ENCODE assay signal across 9 mouse cellular contexts in genomic region chr10:53461070-53461781, GRCm38 (mm10).
A peak's percentile ranks its signal among the peaks of the same experiment; 100 is the strongest.
DNase-seq lines count a peak whose midpoint lies in the region; ATAC-seq and TF ChIP-seq lines count a peak whose summit lies in the region.
"Had no signal": no experiment of that assay in that cellular context is flagged by ENCODE, and none has a peak within 500 bp of the region (broad histone marks: within the 10 kb centered on the region; RNA-seq: fewer than 3 reads in every experiment).

No protein-coding gene starts in this region.

- peak; percentile 38; the same call in 1 of the 2 replicates for TF ChIP-seq CTCF in gastrocnemius, adult 2 months (IDR thresholded peaks at IDR 0.05)

- intact Hi-C loops in gastrocnemius, adult 2 months (cut with DNase I): loop anchor here (5.0 kb wide), 1 partner anchor 64 kb away; no protein-coding TSS in a partner anchor

- no peaks in the 10 kb centered on the region for H3K27me3 ChIP-seq in midbrain, embryonic 14.5 days (ENCODE audit: control insufficient read depth, insufficient read depth, low read length)
- no peaks in the 10 kb centered on the region for H3K27me3 ChIP-seq in midbrain, embryonic 16.5 days (ENCODE audit: control insufficient read depth, insufficient read depth, low read depth, low read length)
- no peaks in the 10 kb centered on the region for H3K27me3 ChIP-seq in embryonic facial prominence, embryonic 14.5 days (replicated peaks; ENCODE audit: control insufficient read depth, insufficient read depth, low read length)
- no peaks in the 10 kb centered on the region for H3K27me3 ChIP-seq in forebrain, embryonic 12.5 days
- H3K27me3 ChIP-seq in intestine, embryonic 16.5 days (replicated peaks; ENCODE audit: control insufficient read depth, insufficient read depth, low read length): no peaks in the 10 kb centered on the region
- H3K27me3 ChIP-seq: embryonic facial prominence, embryonic 12.5 days had no signal

- no peak overlapping the region for H3K9ac ChIP-seq in midbrain, embryonic 14.5 days (replicated peaks; ENCODE audit: low read length)
- H3K9ac ChIP-seq in midbrain, embryonic 16.5 days (ENCODE audit: low read depth, low read length): no peak overlapping the region
- no peak overlapping the region for H3K9ac ChIP-seq in embryonic facial prominence, embryonic 14.5 days (ENCODE audit: low read depth, low read length)
- no peak overlapping the region for H3K9ac ChIP-seq in forebrain, embryonic 12.5 days
- no peak overlapping the region for H3K9ac ChIP-seq in intestine, embryonic 16.5 days (ENCODE audit: low read depth, low read length)
- H3K9ac ChIP-seq: embryonic facial prominence, embryonic 12.5 days had no signal

- no peaks in the 10 kb centered on the region for H3K36me3 ChIP-seq in midbrain, embryonic 14.5 days (ENCODE audit: control insufficient read depth, insufficient read depth, low read length)
- no peaks in the 10 kb centered on the region for H3K36me3 ChIP-seq in midbrain, embryonic 16.5 days (ENCODE audit: control insufficient read depth, insufficient read depth, low read length)
- no peaks in the 10 kb centered on the region for H3K36me3 ChIP-seq in embryonic facial prominence, embryonic 14.5 days (ENCODE audit: control insufficient read depth, insufficient read depth, low read length)
- H3K36me3 ChIP-seq in forebrain, embryonic 12.5 days (replicated peaks): no peaks in the 10 kb centered on the region
- H3K36me3 ChIP-seq in intestine, embryonic 16.5 days (ENCODE audit: control insufficient read depth, insufficient read depth, low read length): no peaks in the 10 kb centered on the region
- H3K36me3 ChIP-seq: embryonic facial prominence, embryonic 12.5 days had no signal

- DNase-seq in gastrocnemius, adult 2 months: no peak
- DNase-seq in gastrocnemius, adult 18-20 months (ENCODE audit: low spot score): no peak
- DNase-seq in midbrain, embryonic 14.5 days: peak; percentile 14
- peak; percentile 12 for DNase-seq in embryonic facial prominence, embryonic 14.5 days (ENCODE audit: low spot score)
- peak; percentile 46 for DNase-seq in retina, postnatal 1 day

- peak overlapping the region; percentile 87 for H3K27ac ChIP-seq in gastrocnemius, adult 2 months
- no peak overlapping the region for H3K27ac ChIP-seq in midbrain, embryonic 14.5 days (replicated peaks; ENCODE audit: low read depth, low read length)
- H3K27ac ChIP-seq in midbrain, embryonic 16.5 days (ENCODE audit: low read length): no peak overlapping the region
- no peak overlapping the region for H3K27ac ChIP-seq in embryonic facial prominence, embryonic 14.5 days (replicated peaks; ENCODE audit: low read depth, low read length)
- H3K27ac ChIP-seq in forebrain, embryonic 12.5 days: no peak overlapping the region
- H3K27ac ChIP-seq in intestine, embryonic 16.5 days (ENCODE audit: low read length): no peak overlapping the region
- H3K27ac ChIP-seq: embryonic facial prominence, embryonic 12.5 days had no signal

- H3K4me2 ChIP-seq in midbrain, embryonic 14.5 days (ENCODE audit: low read length): no peak overlapping the region
- no peak overlapping the region for H3K4me2 ChIP-seq in midbrain, embryonic 16.5 days (ENCODE audit: low read length)
- H3K4me2 ChIP-seq in embryonic facial prominence, embryonic 14.5 days (ENCODE audit: low read depth, low read length): no peak overlapping the region
- H3K4me2 ChIP-seq in forebrain, embryonic 12.5 days: no peak overlapping the region
- no peak overlapping the region for H3K4me2 ChIP-seq in intestine, embryonic 16.5 days (ENCODE audit: low read depth, low read length)
- H3K4me2 ChIP-seq: embryonic facial prominence, embryonic 12.5 days had no signal

- no peaks in the 10 kb centered on the region for H3K9me3 ChIP-seq in midbrain, embryonic 14.5 days (ENCODE audit: control insufficient read depth, low read length)
- H3K9me3 ChIP-seq in midbrain, embryonic 16.5 days (replicated peaks; ENCODE audit: control insufficient read depth, low read length, poor library complexity, severe bottlenecking): no peaks in the 10 kb centered on the region
- no peaks in the 10 kb centered on the region for H3K9me3 ChIP-seq in embryonic facial prominence, embryonic 14.5 days (ENCODE audit: control insufficient read depth, low read length)
- no peaks in the 10 kb centered on the region for H3K9me3 ChIP-seq in forebrain, embryonic 12.5 days
- no peaks in the 10 kb centered on the region for H3K9me3 ChIP-seq in intestine, embryonic 16.5 days (ENCODE audit: control insufficient read depth, low read length)
- H3K9me3 ChIP-seq: embryonic facial prominence, embryonic 12.5 days had no signal

- WGBS in midbrain, embryonic 14.5 days: 91% methylated on average over 7 of the region's 7 CpGs
- WGBS in midbrain, embryonic 16.5 days: 87% methylated on average over 7 of the region's 7 CpGs
- WGBS in embryonic facial prominence, embryonic 14.5 days: 85% methylated on average over 7 of the region's 7 CpGs
- WGBS in forebrain, embryonic 12.5 days: 89% methylated on average over 7 of the region's 7 CpGs
- WGBS in intestine, embryonic 16.5 days: 76% methylated on average over 7 of the region's 7 CpGs

- no peak overlapping the region for H3K4me3 ChIP-seq in gastrocnemius, adult 2 months
- no peak overlapping the region for H3K4me3 ChIP-seq in midbrain, embryonic 14.5 days (replicated peaks; ENCODE audit: low read depth, low read length)
- H3K4me3 ChIP-seq in midbrain, embryonic 16.5 days (ENCODE audit: low read depth, low read length): no peak overlapping the region
- no peak overlapping the region for H3K4me3 ChIP-seq in embryonic facial prominence, embryonic 14.5 days (ENCODE audit: low read depth, low read length)
- H3K4me3 ChIP-seq in forebrain, embryonic 12.5 days (replicated peaks): no peak overlapping the region
- H3K4me3 ChIP-seq in intestine, embryonic 16.5 days (ENCODE audit: low read length): no peak overlapping the region
- H3K4me3 ChIP-seq: embryonic facial prominence, embryonic 12.5 days had no signal

- H3K4me1 ChIP-seq in midbrain, embryonic 14.5 days (ENCODE audit: control insufficient read depth, insufficient read depth, low read length): 0 out of 2 replicates have a peak, but pooled peaks cover 3% of the 10 kb centered on the region
- peaks cover 12% of the 10 kb centered on the region for H3K4me1 ChIP-seq in midbrain, embryonic 16.5 days (ENCODE audit: control insufficient read depth, insufficient read depth, low read length)
- peaks cover 7% of the 10 kb centered on the region for H3K4me1 ChIP-seq in embryonic facial prominence, embryonic 14.5 days (ENCODE audit: control insufficient read depth, insufficient read depth, low read length)
- peaks cover 12% of the 10 kb centered on the region for H3K4me1 ChIP-seq in forebrain, embryonic 12.5 days
- H3K4me1 ChIP-seq in intestine, embryonic 16.5 days (ENCODE audit: control insufficient read depth, insufficient read depth, low read length): 0 out of 2 replicates have a peak, but pooled peaks cover 2% of the 10 kb centered on the region

- no peak for ATAC-seq in midbrain, embryonic 14.5 days (ENCODE audit: low FRiP score, low TSS enrichment)
- no peak for ATAC-seq in midbrain, embryonic 16.5 days
- ATAC-seq in embryonic facial prominence, embryonic 14.5 days (ENCODE audit: low read depth): no peak
- no peak for ATAC-seq in forebrain, embryonic 12.5 days (ENCODE audit: low FRiP score)
- ATAC-seq in intestine, embryonic 16.5 days: no peak

Comparison
In these comparisons a context has a peak if more than half of its experiments do, and no peak if none do; other contexts are left out.
1. DNase-seq: peak in midbrain, embryonic 14.5 days (single experiment), embryonic facial prominence, embryonic 14.5 days (single experiment) and retina, postnatal 1 day (single experiment); none in gastrocnemius, adult 2 months (single experiment) and gastrocnemius, adult 18-20 months (single experiment).